Mouse (Mus musculus) T-helper 1 cell (primary cell): ENCODE measurements around the gene Ppp1r18.

Source experiments
- in situ Hi-C: fragments of 300-600 bp; cut with MboI, MseI; formaldehyde crosslinking; loops from one replicate; pipeline ENCODE4 v1.15.1; 2025; ENCODE audit warnings: high pct_unique_total_duplicates

Gene Ppp1r18

DNA sequence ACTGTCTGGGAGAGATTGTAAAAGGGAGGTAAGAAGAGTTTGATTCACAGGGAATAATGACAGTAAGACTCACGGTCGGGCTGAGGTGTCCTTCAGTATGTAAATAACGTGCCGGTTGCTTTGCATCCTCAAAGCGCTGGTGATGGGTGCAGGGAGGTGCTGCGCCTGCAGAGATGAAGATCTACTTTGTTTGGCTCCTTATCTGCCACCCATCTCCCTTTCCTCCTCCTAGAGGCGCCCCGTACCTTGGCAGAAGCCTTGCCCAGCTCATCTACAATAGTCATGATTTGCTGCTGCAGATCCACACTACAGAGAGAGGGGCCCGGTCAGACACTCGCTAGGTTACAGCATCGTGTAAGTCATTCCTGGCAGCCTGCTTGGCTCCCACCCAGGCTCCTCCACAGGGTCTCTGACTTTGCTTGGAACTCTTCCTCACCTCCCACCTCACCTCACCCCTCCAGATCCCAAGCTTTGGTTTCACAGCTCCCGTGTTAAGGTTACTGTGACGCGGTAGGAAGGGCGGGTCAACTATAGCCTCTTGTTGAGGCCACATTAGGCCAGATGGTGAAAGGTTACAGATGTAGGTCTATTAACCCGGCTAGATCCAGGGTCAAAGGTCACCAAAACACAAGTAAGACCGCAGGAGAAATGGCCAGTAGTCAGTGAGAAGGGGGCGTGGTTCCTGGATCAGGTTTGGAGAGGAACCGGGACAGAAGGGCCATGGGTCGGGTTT is 44.0 kb downstream of the Ppp1r18 start:
- in situ Hi-C loops = loop anchor here (5.0 kb wide), 1 partner anchor 82 kb away; no protein-coding TSS in a partner anchor

DNA sequence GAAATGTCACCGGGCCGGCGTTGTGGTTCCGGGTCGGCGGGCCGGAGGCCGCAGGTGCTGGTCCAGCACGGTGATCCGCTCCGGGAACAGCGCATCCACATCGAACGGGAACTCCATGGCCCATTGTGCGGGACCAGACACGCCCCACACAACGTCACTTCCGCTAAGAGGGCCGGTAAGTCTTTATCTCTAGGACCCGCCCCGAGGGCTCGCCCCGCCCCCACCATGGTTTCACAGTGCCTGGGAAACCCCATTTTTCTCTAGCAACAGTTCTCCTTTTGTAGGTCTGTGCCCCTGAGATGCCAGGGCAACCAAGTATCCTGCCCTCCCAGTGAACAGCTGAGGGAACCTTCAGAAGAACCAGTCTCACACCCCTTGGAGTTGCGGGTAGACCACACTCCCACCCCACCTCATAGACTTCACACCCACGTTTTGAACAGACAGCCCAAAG is 44.6 kb downstream of the Ppp1r18 start, which contains the start of gene Atat1:
Gene Atat1, minus strand, starts transcription at position 157 of the 451 bp plus-strand sequence.
- in situ Hi-C loops = loop anchor here (5.0 kb wide), 1 partner anchor 83 kb away; no protein-coding TSS in a partner anchor

DNA sequence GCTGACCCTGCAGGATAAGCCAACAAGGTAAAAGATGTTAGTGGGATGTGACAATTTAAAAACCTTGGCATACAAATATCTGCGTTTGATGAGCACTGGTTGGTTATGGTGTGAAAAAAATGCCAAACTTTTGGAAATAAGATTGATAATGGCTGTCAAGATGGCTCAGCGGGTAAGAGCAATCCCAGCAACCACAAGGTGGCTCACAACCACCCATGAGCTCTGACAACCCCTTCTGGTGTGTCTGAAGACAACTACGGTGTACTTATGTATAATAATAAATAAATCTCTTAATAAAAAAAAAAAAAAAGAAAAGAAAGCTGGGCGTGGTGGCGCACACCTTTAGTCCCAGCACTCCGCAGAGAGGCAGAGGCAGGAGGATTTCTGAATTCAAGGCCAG is 49.6 kb downstream of the Ppp1r18 start:
- in situ Hi-C loops = no loop called here

DNA sequence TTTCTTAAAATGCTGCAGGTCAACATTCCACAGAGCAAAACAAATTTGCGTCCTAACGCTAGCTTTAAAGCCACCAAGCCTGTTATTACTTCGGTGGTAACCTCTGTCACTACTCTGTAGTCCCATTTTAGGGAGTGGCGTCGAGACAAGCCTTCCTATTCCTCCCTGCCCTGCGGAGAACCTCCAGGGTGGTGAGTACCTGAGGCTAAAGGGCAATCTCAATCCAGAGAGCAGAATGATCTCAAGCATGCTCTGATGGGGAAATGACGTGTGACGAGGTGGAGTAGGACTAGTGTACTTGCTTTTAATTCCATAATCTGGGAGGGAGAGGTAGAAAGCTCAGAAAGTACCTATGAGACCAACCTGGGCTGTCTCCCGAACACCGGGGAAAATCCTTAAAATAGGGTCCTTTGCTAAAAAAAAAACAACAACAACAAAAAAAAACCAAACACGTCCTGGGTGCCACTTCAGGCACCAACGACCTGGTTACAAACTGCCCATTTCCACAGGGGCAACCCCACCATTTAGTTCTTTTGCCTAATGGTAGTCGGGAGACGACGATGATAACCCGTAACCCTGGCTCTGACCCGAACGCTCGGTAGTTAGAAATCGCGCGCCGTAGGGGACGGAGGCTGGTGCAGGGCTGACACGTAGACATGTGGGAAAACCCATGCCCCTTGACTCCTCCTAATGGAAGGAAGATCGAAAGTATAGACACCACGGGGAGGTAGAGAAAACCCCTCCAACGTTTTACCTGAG is 50.3 kb downstream of the Ppp1r18 start:
- in situ Hi-C loops = no loop called here

DNA sequence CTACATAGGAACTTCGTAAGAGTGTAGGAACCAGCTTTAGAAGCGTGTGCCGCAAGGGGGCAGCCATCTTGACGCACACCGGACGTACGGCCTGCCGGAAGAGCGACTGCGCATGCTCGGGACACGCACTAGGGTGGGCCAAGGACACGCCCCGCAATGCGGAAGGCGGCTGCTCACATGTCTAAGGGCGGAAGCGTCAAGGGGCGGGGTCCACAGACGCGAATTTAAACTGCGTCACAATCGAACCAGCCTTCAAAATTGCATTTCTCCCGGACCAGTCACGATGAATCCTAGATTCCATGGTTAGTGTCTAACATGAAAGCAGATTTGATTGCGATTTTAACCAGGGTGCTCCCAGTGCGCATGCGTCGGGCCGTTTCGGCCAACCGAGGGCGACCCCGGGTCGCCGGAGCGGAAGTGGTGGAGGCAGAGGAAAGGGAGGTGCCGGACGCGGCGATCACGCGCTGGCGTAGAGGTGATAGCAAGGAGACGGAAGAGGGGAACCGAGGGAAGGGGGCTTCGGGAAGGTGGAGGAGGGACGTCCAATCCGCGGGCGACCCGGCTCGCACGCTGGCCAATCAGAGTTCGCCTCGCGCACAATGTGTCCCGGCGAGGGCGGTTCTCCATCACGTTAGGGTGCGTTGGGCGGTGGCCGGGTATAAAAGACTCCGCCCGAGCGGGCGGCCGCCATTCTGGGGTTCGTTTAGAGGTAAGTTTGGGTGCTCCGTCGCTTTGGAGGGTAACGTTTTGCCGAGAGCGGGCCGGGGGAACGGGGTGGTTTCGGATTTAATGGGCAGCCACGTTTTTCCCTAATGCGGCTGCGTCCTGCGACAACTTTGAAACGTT is 51.1 kb downstream of the Ppp1r18 start, which contains the start of the genes Mrps18b and Ppp1r10:
Gene Mrps18b, minus strand, starts transcription at position 93 of the 846 bp plus-strand sequence.
Gene Ppp1r10, plus strand, starts transcription at position 138 of the 846 bp plus-strand sequence.
- in situ Hi-C loops = no loop called here

DNA sequence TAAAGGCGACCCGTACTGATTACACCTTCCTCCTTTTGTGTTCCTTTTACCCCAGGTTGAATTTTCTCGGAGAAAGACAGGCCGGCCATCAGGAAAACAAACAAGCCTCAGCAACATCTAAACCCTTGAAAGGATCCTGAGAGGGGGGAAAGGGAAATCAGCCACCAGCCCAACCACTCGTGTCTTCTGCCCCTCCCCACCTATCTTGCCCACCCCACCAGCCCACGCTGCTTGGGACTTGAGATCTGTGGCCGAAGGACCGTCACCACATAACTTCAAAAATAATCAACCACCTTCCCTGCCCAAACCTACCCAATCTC is 51.7 kb downstream of the Ppp1r18 start:
- in situ Hi-C loops = no loop called here

DNA sequence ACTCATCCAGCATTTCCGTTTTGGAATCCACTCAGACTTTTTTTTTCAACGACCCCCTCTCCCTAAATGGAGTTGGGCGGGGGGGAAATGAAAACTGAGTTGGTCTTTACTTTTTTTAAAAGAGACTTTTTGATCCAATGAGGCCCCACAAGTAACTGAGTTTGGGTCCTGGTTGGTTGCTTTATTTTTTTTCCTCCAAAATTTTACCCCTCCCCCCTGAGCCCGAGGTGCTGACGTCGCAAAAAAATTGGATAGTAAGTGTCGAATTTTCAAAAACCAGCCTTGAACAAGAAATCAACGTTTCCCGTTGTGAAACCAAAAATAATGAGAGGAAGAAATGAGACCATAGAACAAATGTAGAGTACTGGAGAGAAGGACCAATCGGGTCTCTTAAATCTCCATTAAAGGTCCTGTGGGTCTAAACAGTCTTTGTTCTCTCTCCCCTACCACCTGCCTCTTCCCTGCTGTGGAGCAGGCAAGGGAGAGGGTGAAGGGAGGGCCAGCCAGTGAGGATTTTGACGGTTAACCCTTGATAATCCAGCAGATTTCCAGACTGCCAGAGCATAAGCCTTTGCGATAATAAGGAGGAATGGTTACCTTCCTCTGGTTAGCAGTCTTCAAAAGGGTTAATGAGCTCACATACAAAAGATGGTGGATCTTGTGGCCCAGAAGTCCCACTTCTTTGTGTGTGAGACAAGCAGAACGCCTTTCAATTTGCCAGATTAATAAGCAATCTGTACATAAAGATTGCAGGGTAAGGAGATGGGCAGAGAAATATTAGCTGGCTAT is 52.3 kb downstream of the Ppp1r18 start:
- in situ Hi-C loops = no loop called here

DNA sequence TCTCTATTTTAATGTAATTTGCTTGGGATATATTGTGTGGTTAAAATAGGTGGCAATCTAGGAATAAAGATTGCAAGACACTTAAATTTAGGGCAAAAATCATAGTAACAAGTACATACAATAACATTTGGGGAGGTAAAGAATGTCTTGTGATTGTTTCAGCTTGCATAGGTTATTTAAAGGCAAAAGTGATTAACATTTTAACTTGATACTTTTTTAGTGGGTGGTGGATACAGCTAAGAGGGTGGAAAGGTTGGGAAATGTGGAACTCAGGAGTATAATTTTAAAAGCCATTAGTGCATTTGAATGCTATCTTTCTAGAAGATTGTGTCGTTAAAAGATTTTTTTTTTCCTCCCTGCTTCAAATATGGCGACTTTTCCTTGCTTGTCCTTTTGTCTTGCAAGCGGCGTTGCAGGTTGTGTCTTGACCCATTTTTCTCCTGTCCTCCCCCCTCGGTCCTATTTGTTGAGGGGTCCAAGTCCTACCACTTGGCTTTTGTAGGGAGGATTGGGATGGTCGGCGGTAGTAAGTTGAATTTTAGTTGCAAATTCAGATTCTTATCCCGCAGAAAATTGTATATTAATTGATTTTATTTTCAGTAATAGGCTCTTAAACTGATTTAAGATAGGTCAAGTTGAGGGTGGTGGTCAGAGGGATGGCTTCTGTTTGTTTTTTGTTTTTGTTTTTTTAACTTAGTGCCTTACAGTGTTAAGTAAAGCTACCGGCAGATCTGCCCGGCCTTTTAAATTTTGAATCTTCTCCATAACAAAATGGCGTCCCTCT is 53.1 kb downstream of the Ppp1r18 start:
- in situ Hi-C loops = no loop called here

DNA sequence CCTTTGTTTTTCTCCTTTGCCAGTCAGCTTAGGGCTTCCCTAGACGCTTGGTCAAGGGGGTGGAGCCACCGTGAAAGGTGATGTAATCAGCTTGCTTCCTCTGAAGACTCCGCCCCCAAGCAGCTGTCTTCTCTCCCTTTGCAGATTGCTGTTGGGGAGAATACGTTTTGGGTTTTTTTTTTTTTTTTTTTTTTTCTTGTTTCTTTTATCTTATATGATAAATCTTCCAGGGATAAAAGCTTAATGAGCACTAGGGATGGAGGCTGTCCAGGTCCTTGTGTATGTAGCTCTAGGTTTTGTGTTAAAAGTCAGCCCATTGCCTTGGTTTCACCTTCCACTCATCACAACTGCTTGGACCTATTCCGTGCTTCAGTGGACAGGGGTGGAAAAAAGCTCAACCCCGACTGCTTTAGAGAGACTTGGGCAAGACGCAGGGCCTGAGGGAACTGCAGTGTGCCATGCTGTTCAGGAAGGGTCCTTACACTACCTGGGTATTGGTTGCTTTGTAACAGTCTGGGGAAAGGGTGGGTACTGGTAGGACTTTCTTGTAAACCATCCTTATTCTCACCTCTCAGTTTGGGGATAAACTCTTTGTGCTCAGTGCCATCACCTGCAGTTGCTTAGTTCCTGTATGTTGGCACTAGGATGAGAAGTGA is 53.8 kb downstream of the Ppp1r18 start:
- in situ Hi-C loops = no loop called here

DNA sequence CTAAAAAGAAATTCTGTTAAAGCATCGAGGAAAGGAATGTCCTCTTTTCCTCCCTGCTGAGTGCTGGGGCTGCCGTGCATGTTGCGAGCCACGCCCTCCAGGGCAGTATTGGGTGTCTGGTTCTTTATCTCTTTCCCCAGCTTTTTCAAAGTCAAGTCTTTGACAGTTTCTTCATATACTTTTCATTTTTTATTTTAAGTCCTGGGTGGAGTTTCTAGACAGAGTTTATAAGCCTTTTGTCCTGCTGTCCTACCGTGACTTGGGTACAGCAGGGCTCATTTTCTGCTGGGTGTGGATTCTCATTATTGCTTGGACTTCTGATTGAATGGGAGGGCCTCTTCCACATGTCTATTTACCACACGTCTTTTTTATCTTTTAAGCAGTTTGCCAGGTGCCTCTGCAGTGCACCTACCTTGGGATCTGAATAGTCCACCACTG is 54.5 kb downstream of the Ppp1r18 start:
- in situ Hi-C loops = loop anchor here (10.0 kb wide), 1 partner anchor 195 kb away; no protein-coding TSS in a partner anchor

DNA sequence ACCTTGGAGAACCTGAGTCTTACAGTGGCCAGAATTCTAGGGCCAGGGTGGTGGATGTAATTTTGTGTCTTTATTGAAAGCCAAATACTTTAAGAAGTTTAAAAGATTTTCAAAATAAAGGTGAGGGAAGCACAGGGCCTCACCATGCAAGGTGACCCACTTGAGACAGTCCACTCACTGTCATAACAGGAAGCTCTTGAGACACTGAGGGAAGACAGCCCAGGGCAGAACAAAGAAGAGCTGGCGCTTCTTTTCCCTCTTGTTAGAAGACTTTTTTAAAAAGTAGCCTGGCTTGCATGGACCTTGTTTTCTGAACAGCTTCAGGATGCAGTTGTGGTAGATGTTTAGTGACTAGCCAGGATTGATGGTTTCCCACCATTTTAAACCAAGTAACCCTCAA is 55.0 kb downstream of the Ppp1r18 start:
- in situ Hi-C loops = loop anchor here (10.0 kb wide), 1 partner anchor 194 kb away; no protein-coding TSS in a partner anchor

DNA sequence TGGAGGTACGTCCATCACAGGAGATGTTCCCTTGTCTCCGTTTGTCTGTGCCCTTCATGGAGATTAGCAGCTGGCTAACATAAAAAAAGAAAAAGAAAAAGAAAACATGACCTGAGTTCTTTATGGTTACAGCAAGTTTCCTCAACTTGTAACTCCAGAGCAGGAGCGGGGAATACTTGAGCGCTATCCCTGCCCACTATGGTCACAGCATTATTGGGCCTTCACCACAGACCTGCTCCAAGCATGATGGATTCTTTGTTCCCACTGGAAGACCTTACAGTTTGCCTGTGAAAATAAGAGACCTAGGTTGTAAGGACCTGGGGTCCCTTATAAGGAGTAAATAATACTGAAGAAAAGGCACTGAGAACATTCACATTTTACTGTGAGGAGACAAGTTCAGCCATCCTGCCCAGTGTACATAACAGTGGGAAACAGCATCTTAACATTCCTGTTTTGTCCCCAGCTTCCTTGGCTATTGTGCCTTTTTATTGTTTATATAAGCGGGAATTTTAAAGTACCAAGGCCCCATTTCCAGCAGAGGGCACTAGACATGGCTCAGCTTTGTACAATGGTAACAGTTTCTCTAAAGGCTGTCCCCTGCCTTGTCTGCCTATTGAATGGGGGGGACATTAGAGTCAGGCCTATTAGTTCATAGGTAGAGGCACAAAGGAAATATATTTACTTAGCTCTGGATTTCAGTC is 55.6 kb downstream of the Ppp1r18 start:
- in situ Hi-C loops = loop anchor here (10.0 kb wide), 1 partner anchor 194 kb away; no protein-coding TSS in a partner anchor

DNA sequence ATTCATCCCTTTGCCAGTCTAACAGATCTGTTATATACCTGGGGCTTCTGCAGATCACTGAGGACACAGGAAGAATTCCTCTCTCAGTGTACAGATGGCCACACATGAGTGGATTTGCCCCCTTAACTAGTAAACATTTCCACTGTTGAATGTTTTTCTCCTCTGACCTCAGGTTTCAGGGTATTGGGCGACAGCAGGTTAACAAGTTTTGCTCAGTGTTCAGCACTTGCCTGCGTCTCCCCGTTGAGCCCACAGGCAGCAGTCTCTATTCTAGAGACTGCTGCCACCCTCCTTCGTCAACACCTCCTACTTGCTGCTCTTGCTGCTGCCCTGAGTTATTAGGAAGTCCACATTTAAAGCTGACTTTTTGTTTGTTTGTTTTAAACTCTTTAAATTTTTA is 56.3 kb downstream of the Ppp1r18 start:
- in situ Hi-C loops = loop anchor here (10.0 kb wide), 1 partner anchor 193 kb away; no protein-coding TSS in a partner anchor

DNA sequence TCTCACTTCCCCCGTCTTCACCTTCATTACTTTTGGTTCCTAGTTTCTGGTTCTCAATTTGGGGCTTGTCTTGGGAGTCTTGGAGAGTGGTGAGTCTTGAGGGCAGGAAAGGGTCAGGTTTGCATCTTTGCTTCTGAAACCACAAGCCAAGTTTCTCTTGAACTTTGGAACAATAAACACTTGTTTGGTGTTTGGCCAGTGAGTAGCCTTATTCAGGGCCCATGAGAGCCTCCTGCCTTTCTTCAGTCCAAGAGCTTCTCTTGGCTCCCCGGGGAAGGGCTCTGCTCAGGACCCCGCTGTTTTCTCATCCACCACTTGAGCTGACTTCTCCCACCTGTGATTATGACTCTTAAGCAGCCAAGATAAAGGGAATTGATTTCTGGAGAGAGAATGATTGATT is 57.2 kb downstream of the Ppp1r18 start:
- in situ Hi-C loops = loop anchor here (10.0 kb wide), 1 partner anchor 192 kb away; no protein-coding TSS in a partner anchor

DNA sequence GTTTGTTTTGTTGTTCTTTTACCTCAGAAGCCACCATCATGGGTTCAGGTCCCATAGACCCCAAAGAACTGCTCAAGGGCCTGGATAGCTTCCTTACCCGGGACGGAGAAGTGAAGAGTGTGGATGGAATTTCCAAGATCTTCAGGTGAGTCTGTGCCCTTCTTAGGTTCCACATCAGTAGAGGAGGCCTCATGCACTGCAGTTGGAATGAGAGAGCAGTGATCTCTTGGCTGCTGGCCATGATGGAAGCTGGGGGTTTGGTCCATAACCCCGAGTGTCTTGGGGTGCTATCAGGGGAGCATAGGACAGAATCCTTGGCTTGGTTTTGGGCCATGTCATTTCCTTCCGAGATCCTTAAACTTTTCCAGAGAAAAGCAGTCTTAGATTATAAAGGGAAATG is 57.9 kb downstream of the Ppp1r18 start:
- in situ Hi-C loops = loop anchor here (10.0 kb wide), 1 partner anchor 192 kb away; no protein-coding TSS in a partner anchor
